Mouse (Mus musculus) brain, embryonic 18.5 days (tissue): ENCODE data around the gene Rnf126.
A peak's percentile ranks its signal among the peaks of the same experiment; 100 is the strongest.

Experiments
- DNase-seq: peaks from one replicate; pipeline ENCODE4 v3.0.0-alpha.2; 2012; ENCODE audit warnings: low read depth, low spot score

Gene Rnf126

GRCm38 (mm10) chr10:79792339-79793040 is 25.7 kb upstream of the Rnf126 start:
- DNase-seq: no peak

- no peak for DNase-seq
These were observed 24.1 kb upstream of the Rnf126 start, which contains the start of gene Prss57 for GRCm38 (mm10) chr10:79790861-79791260. Prss57 (minus strand) TSS chr10:79790961.

- DNase-seq: no peak
These were observed 22.8 kb upstream of the Rnf126 start for GRCm38 (mm10) chr10:79789581-79789980.

GRCm38 (mm10) chr10:79788386-79789158 is 21.8 kb upstream of the Rnf126 start:
- no peak for DNase-seq

DNA sequence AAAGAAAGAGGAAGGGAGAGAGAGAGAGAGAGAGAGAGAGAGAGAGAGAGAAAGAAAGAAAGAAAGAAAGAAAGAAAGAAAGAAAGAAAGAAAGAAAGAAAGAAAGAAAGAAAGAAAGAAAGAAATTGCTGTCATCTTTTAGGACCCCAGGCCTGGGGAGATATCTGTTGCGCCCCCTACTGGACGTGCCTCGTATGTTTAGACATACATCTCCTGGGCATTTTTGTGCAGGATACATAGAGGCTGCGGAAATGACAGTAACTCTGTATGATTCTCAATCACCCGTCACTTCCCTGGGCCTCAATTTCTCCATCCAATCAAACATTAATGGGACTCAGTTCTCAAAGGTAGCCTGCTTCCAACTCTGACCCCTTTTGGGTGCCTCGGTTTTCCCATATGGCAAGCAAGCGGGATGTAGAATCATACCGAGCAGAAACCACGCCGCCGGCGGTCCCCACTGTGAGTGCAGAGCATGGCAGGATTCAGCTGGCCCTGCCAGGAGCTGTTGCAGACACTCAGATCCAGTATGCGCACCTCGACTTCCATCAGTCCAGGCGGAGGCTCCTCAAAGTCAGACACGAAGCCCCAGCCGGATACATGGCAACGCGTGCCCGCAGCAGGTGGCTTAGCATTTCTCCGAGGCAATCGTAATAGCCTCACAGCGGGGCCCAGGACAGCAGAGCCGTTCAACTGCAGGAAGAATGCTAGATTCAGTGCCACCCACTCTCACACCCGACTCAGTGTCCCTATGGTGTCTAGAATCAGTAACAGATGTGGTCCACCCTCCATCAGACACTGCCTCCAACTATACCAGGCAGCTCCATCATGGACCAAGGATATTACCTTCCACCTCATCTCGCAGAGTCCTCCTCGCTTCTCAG is 17.4 kb upstream of the Rnf126 start:
- DNase-seq: no peak

DNA sequence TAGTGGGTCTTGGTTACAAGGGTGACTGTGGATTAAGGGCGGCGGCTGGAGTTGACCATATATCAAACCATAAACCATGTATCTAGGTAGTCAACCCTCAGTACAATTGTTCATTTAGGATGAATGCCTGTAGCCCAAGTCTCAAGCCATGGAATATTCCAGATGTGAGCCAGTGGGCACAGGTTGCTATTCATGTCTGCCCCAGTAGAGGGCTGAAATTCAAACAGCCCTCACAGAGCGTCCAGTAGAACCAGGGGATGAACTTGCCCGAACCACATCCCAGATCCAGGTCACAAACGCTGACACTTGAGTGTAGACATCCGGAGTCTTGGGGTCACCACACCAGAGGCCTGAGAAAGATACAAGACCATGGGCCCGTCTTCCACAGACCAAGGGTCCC is 16.3 kb upstream of the Rnf126 start:
- DNase-seq: no peak

GRCm38 (mm10) chr10:79781956-79782355 is 15.2 kb upstream of the Rnf126 start:
- no peak for DNase-seq

- no peak for DNase-seq
These were observed 14.4 kb upstream of the Rnf126 start for GRCm38 (mm10) chr10:79781139-79781538.

DNA sequence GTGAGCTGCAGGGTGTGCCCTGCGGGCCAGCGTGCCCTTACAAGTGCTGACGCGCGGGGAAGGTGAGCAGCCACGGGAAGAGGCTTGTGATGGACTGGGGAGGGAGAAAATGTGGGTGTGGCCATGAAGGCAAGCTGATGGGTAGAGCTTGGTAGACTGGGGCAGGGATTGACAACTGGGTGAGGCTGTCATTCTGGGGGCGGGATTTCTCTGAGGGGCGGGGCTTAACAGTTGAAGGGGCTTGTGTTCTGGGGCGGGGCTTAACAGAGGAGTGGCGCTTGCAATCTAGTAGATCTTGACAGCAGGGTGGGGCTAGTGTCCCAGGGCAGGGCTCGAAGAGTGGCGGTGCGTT is 13.9 kb upstream of the Rnf126 start:
- peak; percentile 62 for DNase-seq

DNA sequence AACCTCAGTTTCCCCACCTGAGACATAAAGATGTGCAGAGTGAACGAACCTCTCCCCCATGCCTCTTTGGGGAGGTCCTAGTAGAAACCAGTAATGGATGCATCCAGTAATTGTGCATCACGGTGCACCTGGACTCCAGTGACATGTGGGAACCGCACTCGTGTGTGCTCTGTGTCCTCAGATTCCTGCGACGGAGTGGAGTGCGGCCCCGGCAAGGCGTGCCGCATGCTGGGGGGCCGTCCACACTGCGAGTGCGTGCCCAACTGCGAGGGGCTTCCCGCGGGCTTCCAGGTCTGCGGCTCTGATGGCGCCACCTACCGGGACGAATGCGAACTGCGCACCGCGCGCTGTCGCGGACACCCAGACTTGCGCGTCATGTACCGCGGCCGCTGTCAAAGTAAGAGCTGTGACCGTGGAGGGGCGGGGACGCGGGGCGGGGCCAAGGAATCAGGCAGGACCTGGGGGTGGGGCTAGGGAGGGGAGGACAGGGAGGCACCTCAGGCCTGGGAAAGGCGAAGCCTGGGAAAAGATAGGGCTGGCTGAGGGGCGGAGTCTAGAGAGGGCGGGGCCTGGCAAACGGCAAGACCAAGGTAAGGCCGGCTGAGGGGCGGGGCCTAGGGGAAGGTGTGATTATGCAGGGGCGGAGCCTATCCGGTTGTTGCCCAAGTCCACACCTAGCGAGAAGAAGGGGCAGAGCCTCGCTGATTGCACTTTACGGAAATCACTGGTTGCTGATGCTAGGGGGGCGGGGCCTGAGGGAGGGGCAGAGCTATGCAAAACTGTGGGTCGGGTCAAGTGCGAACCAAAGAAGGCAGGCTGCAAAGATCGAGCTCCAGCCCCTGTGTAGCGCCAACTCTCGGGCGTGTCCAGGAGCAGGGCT is 13.3 kb upstream of the Rnf126 start:
- DNase-seq: peak; percentile 90

DNA sequence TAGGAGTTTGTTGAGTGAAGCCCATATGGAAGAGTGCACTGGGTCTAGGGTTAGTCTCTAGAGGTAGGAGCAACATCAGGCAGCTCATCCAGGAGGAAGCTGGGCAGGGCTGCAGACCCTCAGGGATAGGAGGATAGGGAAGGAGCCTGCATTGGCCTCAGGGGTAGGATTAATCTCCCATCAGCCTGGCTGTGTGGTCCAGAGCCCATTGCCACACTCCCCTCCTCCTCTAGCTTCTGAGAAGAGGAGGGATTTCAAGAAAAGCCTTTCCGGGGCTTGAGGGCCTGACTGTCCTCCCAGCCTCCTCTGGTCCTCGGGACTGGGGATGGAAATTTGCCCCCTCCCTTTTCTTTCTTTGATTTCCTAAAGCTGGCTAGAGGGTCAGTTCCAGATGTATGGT is 12.4 kb upstream of the Rnf126 start:
- no peak for DNase-seq

- DNase-seq: no peak
These were observed 11.3 kb upstream of the Rnf126 start for GRCm38 (mm10) chr10:79778006-79778405.

GRCm38 (mm10) chr10:79777103-79777531 is 10.4 kb upstream of the Rnf126 start, which contains the start of gene Fstl3:
Fstl3 (plus strand) TSS chr10:79777272.
- no peak for DNase-seq

DNA sequence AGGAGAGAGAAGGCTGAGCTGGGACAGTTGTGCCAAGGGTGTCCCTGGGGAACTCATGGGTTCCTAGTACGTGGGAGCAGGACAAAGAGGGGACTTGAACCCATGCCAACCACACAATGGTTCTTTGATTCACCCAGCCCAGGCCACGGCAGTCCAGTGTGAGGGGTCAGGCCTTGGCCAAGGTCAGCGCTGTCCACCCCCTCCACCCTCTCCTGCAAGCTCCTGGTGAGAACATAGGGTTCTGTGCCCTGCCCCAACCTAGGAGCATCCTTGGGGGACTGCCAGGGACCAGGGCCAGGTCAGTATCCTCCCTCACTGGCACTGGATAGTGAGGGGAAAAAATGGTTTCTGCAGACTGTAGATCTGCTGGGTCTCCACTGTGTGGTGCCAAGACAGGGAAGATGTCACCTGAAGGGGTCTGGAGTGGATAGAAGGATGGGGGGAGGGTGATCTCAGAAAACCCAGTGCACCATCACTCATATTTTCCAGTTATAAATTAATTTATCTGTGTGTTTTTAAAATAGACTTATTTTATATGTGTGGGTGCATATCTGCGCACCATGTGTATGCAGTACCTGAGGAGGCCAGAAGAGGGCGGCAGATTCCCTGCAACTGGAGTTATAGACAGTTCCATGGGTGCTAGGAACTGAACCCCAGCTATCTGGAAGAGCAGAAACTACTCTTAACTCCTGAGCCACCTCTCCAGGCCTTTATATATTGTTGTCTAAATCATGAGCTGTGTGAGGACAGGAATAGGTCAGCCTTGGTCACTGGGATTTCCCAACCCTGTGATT is 7.9 kb upstream of the Rnf126 start:
- no peak for DNase-seq

- no peak for DNase-seq
These were observed 6.5 kb upstream of the Rnf126 start for GRCm38 (mm10) chr10:79773208-79773607.

DNA sequence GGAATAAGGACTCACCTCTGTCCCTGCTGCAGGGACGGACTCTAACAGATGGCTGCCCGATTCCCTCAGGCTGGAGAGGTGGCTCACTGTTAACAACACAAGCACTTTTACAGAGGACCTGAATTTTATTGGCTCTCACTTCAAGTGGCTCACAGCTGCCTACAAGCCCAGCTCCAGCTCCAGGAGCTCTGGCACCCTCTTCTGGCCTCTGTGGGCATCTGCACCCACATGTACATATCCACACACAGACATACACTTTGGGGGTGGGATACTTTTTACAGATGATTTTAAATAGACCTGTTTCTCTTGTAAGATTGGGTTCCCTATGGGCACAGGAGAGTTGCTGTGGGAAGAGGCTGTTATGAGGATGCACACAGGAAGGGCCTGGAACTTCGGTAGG is 5.6 kb upstream of the Rnf126 start:
- no peak for DNase-seq

GRCm38 (mm10) chr10:79769329-79769728 is 2.6 kb upstream of the Rnf126 start:
- no peak for DNase-seq

DNA sequence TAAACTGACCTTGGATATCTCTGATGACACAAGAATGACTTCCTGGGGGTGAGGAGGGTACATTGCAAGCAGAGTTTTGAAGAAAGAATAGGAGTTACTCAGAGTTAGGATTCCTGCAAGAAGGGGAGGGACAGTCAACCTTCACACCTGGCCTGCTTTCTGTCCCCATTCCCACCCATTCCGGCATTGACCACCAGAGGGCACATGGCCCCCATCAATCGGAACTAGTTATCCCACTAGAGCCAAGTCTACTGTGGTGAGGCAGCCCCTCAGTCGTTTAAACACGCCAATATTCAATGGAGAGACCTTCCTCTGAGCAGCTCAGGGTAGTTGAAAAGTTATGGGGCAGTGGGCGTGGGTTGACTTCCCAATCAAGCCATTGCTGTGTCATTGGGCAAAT is 1.6 kb upstream of the Rnf126 start:
- no peak for DNase-seq

DNA sequence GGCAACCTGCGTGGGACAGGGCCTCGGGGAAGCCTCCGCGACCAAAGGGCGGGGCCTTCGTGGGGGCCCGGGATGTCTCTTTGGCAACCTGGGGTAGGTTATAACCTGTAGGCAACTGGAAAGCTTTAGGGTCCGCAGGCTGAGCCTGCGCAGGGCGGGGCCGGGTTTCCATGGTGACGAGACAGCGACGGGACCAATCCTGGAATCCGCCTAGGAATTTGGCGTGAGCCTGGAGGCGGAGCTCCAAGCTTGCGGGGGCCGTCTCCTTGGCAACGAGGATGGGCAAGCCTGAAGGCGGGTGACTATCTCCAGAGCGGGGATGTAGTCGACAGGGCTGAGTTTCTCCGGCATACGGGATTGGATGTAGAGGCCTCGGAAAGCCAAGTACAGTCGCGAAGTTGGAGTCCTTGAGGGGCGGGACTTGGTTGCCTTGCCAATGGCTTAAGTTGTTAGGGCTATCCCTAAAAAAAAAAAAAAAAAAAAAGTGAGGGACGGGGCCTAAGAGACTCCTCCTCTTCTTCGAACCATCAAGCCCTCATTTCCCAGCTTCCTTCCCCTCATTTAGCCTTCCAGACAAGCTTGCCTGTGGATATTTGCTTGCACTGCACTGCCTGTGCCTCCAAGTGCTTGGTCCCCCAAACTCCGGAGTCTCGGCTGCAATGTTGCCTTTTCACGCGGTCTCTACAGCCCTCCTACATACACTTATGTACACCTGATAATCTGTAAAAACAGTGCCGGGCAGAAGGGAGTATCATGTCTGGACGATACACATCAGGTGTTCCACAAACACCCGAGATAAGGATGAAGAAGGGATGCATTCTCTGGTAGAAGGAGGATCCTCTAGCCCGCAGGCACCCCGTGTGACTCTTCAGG is 856 bp upstream of the Rnf126 start:
- peak; percentile 90 for DNase-seq
